Mouse (Mus musculus) left cerebral cortex, adult 11 months (tissue): ENCODE results near the gene Rps7.
A peak's percentile ranks its signal among the peaks of the same experiment; 100 is the strongest.

Experiments used
- DNase-seq: peaks from one replicate; pipeline ENCODE4 v3.0.0; 2022; ENCODE audit warnings: low spot score

Rps7 gene

DNA sequence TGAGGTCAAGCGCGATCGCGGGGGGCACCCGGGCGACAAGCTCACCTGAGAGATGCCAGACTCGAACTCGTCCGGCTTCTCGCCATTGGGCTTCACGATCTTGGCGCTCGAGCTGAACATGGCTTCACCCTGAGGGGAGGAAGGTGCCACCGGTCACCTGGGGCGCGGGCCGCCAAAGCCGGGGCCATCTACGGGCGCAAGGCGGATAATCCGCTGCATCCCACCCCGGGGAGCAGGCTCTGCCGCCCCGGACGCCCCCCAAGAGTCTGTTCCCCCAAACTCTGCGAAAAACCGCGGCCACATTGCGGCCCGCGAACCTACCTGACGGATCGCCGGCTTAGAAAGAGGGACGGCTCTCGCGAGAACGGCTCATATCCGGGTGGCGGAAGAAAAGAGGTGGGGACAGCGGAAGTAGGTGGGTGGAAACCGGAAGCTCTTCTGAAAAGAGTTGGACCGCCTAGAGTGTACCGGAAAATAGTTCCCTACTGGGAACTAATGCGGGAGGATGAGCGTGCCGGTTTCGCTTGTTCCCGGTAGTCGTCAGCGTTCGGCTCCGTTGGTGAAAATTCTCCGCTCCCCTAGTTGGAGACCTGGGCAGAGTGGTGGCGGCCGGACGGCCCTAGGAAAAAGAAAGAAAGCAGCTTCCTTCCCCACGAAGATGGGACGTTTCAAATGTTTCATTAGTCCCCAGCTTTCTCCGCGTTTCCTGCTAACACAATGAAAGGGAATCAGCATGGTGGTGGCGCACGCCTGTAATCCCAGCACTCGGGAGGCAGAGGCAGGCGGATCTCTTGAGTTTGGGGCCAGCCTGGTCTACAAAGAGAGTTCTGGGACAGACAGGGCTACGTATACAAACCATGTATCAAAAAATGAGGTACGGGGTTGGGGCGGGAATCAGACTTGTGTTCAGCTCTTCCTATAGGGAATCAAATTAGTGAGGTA is at the start of gene Rps7:
Gene Rps7 (minus strand): TSS at position 419 of the 942 bp plus-strand sequence.
- peak; percentile 87 for DNase-seq

DNA sequence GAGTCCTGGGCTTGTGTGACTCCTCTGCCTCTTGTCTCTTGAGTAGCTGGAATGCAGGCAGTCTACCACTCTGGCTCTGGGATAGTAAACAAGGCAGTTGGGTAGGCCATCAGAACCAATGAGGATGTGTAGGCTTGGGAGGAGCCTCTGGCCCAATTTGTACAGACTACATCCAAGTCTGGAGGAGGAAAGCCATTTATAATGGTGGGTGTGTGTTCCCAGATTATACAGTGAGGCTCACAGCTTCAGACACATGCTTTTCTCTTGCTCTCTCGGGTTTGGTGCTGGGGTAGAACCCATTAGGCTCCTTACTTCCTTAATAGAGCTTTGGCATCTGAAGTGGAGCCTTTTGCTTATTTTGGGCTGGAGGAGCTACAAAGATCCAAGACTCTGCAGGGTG is 48.9 kb upstream of the Rps7 start:
- DNase-seq = no peak

DNA sequence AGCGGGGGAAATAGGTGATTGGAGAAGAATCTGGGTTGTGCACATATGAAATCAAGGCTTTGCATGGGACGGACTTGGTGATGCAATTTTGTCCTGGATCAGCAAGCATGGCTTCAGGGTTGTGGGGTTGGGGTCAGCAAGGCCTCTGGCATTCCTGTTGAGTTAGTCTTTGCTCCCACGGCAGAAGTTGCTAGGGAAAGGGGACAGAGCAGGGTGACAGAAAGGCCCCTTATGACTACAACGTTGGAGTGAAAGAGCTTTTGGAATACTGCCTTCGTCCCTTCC is 40.1 kb upstream of the Rps7 start:
- no peak for DNase-seq

GRCm38 (mm10) chr12:28675121-28675924 is 39.6 kb upstream of the Rps7 start, which contains the start of gene Adi1:
Adi1 (plus strand) TSS chr12:28675231.
- DNase-seq = peak; percentile 83

DNA sequence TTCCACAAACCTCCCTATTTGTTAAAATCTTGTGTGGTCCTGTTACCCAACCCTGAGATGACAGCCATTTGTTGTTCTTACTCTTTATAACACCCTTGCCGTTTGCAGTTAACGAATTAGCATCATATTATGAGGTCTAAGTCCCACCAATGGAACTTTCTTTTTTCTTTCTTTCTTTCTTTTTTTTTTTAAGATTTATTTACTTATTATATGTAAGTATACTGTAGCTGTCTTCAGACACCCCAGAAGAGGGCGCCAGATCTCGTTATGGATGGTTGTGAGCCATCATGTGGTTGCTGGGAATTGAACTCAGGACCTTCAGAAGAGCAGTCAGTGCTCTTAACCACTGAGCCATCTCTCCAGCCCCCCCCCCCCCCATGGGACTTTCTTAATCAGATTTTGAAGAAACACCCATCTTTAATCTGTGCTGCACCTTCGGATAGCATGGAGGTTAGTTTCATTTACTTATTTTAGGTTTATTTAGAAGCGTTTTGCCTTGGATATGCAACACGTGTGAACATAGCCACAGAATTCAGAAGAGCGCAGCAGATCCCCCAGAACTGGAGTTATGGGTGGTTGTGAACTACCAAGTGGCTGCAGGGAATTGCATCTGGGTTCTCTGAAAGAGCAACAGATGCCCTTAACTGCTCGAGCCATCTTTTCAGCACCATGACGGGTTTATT is 38.4 kb upstream of the Rps7 start:
- DNase-seq = no peak

DNA sequence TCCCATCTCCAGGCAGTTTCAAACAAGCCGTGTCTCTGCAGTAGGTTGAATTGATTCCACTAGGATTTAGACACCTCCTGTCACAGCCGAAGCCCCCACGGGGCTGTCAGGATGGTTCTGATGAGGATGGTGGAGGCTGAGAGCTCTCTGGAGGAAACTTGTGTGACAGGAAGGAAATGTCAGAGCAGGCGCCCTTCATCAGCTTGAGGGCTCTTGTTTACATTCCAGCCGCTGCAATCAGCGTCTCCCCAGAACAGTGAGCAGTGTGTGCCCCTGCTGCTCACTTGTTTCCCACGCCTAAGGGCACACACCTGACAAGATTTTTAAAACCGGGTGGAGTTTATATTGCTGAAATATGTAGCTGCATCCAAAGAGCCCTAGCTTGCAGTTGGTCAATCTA is 31.5 kb upstream of the Rps7 start:
- DNase-seq = no peak

DNA sequence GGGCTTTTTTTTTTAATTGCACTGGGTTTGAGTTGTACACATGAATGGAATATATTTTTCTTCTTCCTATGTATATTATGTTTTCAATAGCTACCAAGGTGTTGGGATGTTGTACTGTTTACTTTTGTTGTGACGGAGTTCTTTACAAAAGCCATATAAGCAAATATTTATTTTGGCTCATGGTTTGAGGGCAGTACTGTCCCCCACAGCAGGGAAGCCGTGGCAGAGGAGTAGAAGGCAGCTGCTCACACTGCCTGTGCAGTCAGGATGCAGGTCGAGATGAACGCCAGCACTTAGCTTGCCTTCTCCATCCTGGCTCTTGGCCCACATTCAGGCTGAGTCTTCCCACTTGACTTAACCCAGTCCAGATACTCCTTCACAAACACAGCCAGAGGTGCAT is 31.0 kb upstream of the Rps7 start:
- no peak for DNase-seq

- DNase-seq = no peak
Measured at GRCm38 (mm10) chr12:28662628-28663027, 26.9 kb upstream of the Rps7 start.

DNA sequence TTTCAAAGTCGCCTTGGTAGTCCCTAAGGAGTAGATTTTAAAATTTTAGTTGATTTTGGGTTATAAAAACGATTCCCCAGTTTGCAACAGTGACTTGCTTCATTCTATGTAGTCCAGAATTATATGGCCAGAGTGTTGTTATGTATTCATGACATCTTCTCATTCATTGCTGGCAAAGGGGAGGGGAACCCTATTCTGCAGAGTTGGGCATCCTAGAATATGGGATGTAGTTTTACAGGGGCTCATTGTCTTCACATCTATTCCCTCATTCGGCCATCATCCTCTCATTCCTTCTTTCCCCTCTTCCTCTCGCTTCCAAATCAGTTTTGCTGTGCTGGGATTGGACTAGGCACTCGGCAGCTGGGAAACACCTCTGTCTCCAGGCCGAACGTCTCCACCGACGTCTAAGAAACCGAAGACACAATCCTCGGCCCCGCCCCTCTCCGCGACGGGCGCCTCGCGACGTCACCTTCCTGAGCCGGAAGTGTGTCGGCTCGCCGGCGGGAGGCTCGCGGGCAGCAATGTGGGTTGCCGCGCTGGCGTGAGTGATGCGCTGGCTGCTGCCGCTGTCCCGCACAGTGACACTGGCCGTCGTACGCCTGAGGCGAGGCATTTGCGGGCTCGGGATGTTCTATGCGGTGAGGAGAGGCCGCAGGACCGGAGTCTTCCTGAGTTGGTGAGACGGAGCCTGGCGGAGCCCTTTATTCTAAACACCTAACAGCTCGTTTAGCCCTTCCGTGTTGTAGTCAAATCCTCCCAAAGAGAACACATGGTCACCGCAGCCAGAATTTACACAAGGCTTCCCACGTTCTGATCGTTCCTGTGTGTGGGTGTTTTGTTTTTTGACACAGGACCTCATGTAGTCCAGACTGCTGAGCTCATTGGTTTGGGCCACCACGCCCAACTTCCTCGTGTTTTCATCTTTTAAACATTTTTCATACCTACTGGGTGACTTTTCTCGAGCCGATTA is 13.7 kb upstream of the Rps7 start, which contains the start of gene Rnaseh1:
Gene Rnaseh1 (plus strand): TSS at position 462 of the 970 bp plus-strand sequence.
- DNase-seq = peak; percentile 83

- DNase-seq = no peak
Measured at GRCm38 (mm10) chr12:28638778-28639177, 3.0 kb upstream of the Rps7 start.

- no peak for DNase-seq
Measured at GRCm38 (mm10) chr12:28636543-28636942, 790 bp upstream of the Rps7 start.

GRCm38 (mm10) chr12:28635058-28635534 is 657 bp downstream of the Rps7 start:
- DNase-seq = no peak

DNA sequence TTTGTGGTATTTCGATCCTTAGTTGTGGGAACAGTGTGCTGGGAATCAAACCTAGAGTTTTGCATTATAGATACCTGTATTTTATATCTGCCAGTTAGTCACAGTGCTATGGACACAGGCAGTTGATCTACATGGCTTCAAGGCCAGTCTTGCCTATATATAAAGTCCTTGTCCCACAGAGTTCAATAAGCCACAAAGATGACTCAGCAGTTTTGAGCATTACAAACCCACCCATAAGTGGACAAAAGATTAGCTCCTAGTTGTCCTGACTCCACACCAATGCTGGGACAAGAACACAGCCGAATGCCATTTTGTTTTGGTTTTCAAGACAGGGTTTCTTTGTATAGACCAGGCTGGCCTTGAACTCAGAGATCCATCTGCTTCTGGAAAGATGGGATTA is 7.3 kb downstream of the Rps7 start:
- DNase-seq = no peak

DNA sequence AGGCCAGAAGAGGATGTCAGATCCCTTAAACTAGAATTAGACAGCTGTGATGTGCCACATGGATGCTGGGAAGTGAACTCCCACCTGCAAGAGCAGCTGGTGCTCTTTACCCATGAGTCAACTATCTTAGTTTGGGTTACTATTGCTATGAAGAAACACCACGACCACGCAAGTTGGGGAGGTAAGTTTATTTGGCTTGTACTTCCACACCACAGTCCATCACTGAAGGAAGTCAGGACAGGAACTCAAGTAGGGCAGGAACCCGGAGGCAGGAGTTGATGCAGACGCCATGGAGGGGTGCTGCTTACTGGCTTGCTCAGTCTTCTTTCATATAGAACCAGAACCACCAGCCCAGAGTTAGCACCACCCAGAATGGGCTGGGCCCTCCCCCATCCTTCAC is 8.7 kb downstream of the Rps7 start:
- DNase-seq = no peak

DNA sequence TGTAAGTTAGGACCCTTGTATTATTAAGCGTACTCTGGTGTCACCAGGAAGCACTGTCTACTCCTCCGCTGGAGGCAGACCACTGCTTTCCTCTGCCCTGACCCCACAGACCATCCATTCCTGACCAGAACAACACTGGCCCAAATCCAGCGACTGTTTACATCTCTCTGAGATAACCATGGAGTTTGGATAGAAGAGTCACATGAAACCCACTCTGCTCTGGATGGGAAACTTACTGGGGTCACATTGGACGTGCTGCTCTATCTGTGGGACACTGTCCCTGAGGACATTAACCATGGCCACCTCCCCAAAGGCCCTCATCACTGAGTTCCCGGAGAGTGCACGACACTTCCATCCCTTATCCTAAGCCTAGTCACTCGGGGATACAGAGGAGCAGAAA is 10.3 kb downstream of the Rps7 start:
- no peak for DNase-seq

DNA sequence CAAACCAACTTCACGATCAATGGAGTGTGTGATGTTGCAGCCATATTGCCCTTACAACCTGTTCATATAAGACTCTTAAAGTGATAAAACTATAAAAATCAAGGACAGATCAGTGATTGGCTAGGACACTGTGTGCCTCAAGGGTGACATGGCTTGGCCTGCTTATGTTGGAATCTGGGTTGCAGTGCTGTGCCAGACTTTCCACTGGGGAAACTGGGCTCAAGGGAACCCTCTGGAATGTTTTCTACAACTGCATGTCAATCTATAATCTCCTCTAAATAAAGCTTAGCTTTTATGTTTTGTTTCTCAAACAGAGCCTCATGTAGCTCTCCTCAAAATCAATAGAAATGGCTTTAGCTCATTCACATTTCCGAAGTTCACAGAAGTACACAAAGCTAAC is 11.5 kb downstream of the Rps7 start:
- DNase-seq = no peak

GRCm38 (mm10) chr12:28623195-28623594 is 12.6 kb downstream of the Rps7 start, which contains the start of gene Colec11:
Colec11 (minus strand) TSS chr12:28623377.
- no peak for DNase-seq

GRCm38 (mm10) chr12:28622641-28623040 is 13.1 kb downstream of the Rps7 start:
- no peak for DNase-seq

DNA sequence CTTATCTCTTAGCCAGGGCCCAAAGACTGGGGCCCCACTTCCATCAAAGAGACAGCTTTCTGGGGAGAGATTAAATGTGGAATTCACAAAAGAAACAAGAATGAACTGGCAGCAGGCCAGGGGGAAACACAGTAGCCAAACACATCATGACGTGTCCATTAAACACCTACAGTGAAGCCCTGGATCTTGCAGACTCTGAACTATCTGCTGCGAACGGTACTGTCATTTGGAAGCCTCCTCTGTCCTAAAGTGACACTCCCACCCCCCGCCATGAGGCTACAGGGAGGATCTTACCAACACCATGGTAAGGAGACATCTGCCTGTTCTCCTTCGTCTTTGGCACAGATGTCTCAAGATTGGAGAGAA is 13.6 kb downstream of the Rps7 start:
- DNase-seq = peak; percentile 26

DNA sequence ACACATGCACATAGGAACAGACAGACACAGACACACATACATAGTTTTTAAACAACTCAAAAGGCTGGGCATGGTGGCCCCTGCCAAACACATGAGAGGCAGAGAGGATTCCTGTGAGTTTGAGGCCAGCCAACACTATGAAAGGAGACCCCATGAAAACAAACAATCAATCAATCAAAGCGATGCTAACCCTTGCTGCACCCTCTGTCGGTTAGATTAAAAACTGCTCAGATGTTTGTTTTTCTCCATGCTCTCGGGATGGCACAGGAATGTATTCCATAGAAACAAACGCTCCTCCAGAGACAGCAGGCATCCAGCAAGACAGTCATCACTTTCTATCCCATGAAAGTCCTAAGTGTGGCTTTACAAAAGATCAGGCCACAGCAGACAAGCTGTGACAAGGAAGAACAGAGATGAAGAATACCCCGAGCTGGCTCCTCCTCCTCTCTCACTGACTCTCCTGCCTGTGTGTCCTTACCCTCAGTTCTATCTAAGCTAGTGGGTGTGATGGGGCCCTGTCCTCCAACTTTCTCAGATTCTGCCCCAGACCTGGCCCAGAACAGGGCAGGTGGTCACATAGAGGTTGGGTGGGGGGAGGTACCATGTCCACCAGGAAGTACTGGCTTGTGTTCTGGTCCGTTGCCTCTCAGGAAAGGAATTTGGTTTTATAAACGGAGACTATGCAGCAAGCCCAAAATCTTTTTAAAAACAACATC is 14.1 kb downstream of the Rps7 start:
- DNase-seq = no peak

GRCm38 (mm10) chr12:28617297-28617696 is 18.5 kb downstream of the Rps7 start:
- DNase-seq = no peak
